Mouse (Mus musculus) lung, adult 2 months (tissue): ENCODE measurements around the gene Jarid2. TPM values are rescaled to one million over a fixed set of nuclear protein-coding genes. Genes with fewer than 3 reads are reported as not detected.

Experiments used
- DNase-seq: peaks from one replicate; pipeline ENCODE4 v3.0.0; 2022
- H3K4me1 ChIP-seq: fragments of 200-500 bp; 2 replicates; pipeline ENCODE4 v1.6.1; 2011; ENCODE audit warnings: low read length; ENCODE audit not compliant: control insufficient read depth, insufficient read depth
- H3K4me3 ChIP-seq: fragments of 200-500 bp; replicated peaks from 2 replicates; pipeline ENCODE3; 2011; ENCODE audit warnings: low read depth, mild to moderate bottlenecking, control low read depth, low read length; ENCODE audit errors: extremely low read depth
- CTCF ChIP-seq: fragments of 200-500 bp; IDR thresholded peaks from 2 replicates; pipeline ENCODE4 v1.5.1; 2011; ENCODE audit warnings: mild to moderate bottlenecking, low read length, control low read depth; ENCODE audit not compliant: insufficient read depth
- POLR2A ChIP-seq: fragments of 200-500 bp; IDR thresholded peaks from 2 replicates; pipeline ENCODE4 v1.6.1; 2011; ENCODE audit warnings: low read depth, mild to moderate bottlenecking, control low read depth, low read length, borderline replicate concordance; ENCODE audit errors: extremely low read depth
- WGBS: fragments of 180-500 bp; shearing (Covaris S2); methylation state at CpG from one replicate; pipeline ENCODE4 v1.1.7; 2018; 5-methylcytosine and 5-hydroxymethylcytosine counted together
- polyA plus RNA-seq: library from polyadenylated mRNA; depleted of rRNA; stranded (reverse); fragments of >200 nt; gene quantifications from 2 replicates; pipeline ENCODE4 v1.2.3, GENCODE M21; 2012

Jarid2 gene
- polyA plus RNA-seq, 1 experiment = 9.6 TPM

- no peak for DNase-seq
- H3K4me1 ChIP-seq = peaks cover 26% of the 10 kb centered on the region
- WGBS = 43% methylated on average over 1 of the region's 1 CpGs
- TF ChIP-seq POLR2A (no peak), CTCF (no peak)
- no peak overlapping the region for H3K4me3 ChIP-seq
These were observed 5.9 kb downstream of the Jarid2 start for GRCm38 (mm10) chr13:44735088-44735690.

GRCm38 (mm10) chr13:44737297-44737696 is 8.0 kb downstream of the Jarid2 start:
- WGBS = 44% methylated on average over 1 of the region's 1 CpGs
- DNase-seq = peak; percentile 30
- TF ChIP-seq POLR2A = no peak
- TF ChIP-seq CTCF = no peak
- no peak overlapping the region for H3K4me3 ChIP-seq
- peaks cover 26% of the 10 kb centered on the region for H3K4me1 ChIP-seq

GRCm38 (mm10) chr13:44751780-44752179 is 22.5 kb downstream of the Jarid2 start:
- peaks cover 2% of the 10 kb centered on the region for H3K4me1 ChIP-seq
- H3K4me3 ChIP-seq = no peak overlapping the region
- TF ChIP-seq CTCF = no peak
- no peak for TF ChIP-seq POLR2A
- WGBS = 76% methylated on average over 3 of the region's 3 CpGs
- DNase-seq = no peak

DNA sequence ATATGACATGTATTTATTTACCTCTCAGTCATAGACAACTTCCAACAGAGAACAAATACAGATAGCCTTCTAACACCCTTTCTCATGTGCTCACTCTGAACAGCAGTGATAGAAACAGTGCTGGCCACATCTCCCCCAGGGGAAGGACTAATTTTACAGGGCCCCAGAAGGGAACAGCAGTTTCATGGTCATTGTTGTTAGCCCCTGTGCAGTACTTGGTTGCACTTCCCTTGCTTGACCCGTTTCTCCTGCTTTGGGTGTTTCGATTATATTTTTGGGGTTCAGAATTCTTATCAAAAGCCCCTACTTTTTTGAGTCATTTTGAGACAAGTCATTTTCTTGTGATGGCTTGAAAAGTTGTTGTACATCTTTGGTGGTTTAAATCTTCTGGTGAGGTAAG is 23.9 kb downstream of the Jarid2 start:
- TF ChIP-seq POLR2A (no peak), CTCF (no peak)
- no peak for DNase-seq
- no peak overlapping the region for H3K4me3 ChIP-seq
- WGBS = 84% methylated on average over 2 of the region's 2 CpGs
- no peaks in the 10 kb centered on the region; the same call in 1 of the 2 replicates for H3K4me1 ChIP-seq

DNA sequence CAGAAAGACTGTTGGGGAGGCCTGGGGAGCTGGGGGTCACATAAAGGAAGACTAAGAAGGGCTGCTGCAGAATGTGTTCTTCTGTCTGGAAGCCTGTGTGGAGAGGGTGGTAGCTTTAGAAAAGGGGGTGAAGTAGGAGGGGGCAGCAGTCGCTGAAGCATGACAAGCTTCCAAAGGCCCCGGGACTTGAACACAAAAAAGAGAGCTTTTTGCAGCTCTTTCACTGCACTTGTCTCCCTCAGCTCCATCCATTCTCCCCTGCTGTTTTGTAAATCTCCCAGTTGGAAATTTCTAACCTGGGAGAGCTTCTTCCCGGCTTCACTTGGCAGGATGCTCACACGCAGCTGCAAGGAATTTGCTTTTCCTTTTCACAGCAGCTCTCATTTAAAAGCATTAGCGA is 26.2 kb downstream of the Jarid2 start:
- Histone ChIP-seq H3K4me3 (no peak overlapping the region), H3K4me1 (peaks cover 3% of the 10 kb centered on the region; the same call in 1 of the 2 replicates)
- TF ChIP-seq CTCF (no peak), POLR2A (no peak)
- no peak for DNase-seq
- WGBS = 26% methylated on average over 5 of the region's 5 CpGs

DNA sequence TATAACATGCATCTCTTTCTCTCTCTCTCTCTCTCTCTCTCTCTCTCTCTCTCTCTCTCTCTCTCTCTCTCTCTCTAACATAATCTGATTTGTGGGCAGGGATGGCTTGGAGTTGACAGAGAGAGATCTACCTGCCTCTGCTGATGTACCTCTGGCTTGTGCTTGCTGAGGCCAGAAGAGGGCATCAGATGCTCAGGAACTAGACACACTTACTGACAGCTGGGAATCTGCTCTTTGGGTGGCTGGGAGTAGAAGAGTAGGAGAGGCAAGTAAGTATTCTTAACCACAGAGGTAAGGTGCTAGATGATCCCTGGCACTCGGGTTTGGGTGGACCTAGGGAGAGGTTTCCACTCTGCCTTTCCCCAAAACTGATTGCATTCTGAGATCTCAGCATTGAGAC is 29.5 kb downstream of the Jarid2 start:
- 63% methylated on average over 1 of the region's 1 CpGs for WGBS
- no peak for DNase-seq
- Histone ChIP-seq H3K4me1 (peaks cover 5% of the 10 kb centered on the region; the same call in 1 of the 2 replicates), H3K4me3 (no peak overlapping the region)
- no peak for TF ChIP-seq POLR2A
- peak; percentile 68 for TF ChIP-seq CTCF

GRCm38 (mm10) chr13:44760761-44761160 is 31.5 kb downstream of the Jarid2 start:
- Histone ChIP-seq H3K4me3 (no peak overlapping the region), H3K4me1 (peaks cover 5% of the 10 kb centered on the region; the same call in 1 of the 2 replicates)
- 97% methylated on average over 1 of the region's 1 CpGs for WGBS
- TF ChIP-seq POLR2A (no peak), CTCF (no peak)
- no peak for DNase-seq

- no peak for DNase-seq
- H3K4me1 ChIP-seq = peaks cover 10% of the 10 kb centered on the region
- TF ChIP-seq POLR2A (no peak), CTCF (no peak)
- no peak overlapping the region for H3K4me3 ChIP-seq
- WGBS = 51% methylated on average over 3 of the region's 3 CpGs
These were observed 33.8 kb downstream of the Jarid2 start for GRCm38 (mm10) chr13:44763068-44763467.

GRCm38 (mm10) chr13:44767751-44768150 is 38.5 kb downstream of the Jarid2 start:
- WGBS = 60% methylated on average over 6 of the region's 6 CpGs
- no peak for DNase-seq
- peaks cover 12% of the 10 kb centered on the region for H3K4me1 ChIP-seq
- TF ChIP-seq CTCF (no peak), POLR2A (no peak)
- H3K4me3 ChIP-seq = no peak overlapping the region
